ENCODE assay signal across 1 mouse cellular context in the genomic region with DNA sequence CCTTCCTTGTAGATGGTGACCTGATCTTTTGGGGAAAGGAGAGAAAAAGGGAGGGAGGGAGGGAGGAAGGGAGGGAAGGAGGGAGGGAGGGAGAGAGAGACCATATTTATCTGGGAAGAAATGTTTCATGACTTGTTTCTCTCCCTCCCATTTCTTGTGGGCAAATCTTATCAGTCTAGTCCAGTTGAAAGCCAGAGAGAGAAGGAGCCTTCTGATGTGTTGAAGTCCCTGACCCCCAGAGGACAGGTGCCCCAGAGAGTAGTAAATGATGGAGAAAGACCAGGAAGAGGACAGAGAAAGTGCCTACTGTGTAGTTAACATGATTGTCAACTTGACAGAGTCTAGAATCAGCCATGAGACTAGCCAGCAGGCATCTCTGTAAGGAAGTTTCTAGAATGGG.
A peak's percentile ranks its signal among the peaks of the same experiment; 100 is the strongest.
TF ChIP-seq lines count a peak whose summit lies in the region.

No protein-coding gene starts in this region.

TF ChIP-seq in MEL, 35 proteins besides CTCF, POLR2A, EP300 and RAD21:
- peak; percentile 53; the same call in 1 of the 2 replicates for TF ChIP-seq TCF12 (IDR thresholded peaks at IDR 0.05; ENCODE audit: low read depth, low read length)
- no peak for TF ChIP-seq CHD2 (IDR thresholded peaks at IDR 0.05; ENCODE audit: low read length)
- peak; percentile 46 for TF ChIP-seq GATA1 (IDR thresholded peaks at IDR 0.05; ENCODE audit: low read depth, low read length)
